Mouse (Mus musculus): ENCODE data around the gene Fbn1.
"Not testable (repeated sequence)": the region's sequence is repeated elsewhere in the genome, so short reads cannot be mapped to it uniquely, and the experiment has no call there.

The Fbn1 gene

GRCm38 (mm10) chr2:125285777-125286176 lies 222.0 kb downstream of the Fbn1 start:
- DNase-seq, result no peak

- DNase-seq, result no peak
These were observed 225.2 kb downstream of the Fbn1 start for GRCm38 (mm10) chr2:125282334-125283206.

- DNase-seq, result not testable (repeated sequence)
These were observed 227.8 kb downstream of the Fbn1 start for GRCm38 (mm10) chr2:125279995-125280394.

- DNase-seq, result no peak
These were observed 229.3 kb downstream of the Fbn1 start for GRCm38 (mm10) chr2:125278474-125278873.

GRCm38 (mm10) chr2:125276692-125277091 lies 231.1 kb downstream of the Fbn1 start:
- no peak for DNase-seq

GRCm38 (mm10) chr2:125275617-125276016 lies 232.2 kb downstream of the Fbn1 start:
- no peak for DNase-seq

GRCm38 (mm10) chr2:125268876-125269275 lies 238.9 kb downstream of the Fbn1 start:
- DNase-seq, result no peak

GRCm38 (mm10) chr2:125263753-125264152 lies 244.0 kb downstream of the Fbn1 start:
- DNase-seq, result no peak

- no peak for DNase-seq
These were observed 244.7 kb downstream of the Fbn1 start for GRCm38 (mm10) chr2:125263056-125263455.

- no peak for DNase-seq
These were observed 247.5 kb downstream of the Fbn1 start for GRCm38 (mm10) chr2:125260326-125260725.

- peak; percentile 51 for DNase-seq
These were observed 248.3 kb downstream of the Fbn1 start for GRCm38 (mm10) chr2:125259230-125260120.

- no peak for DNase-seq
These were observed 251.9 kb downstream of the Fbn1 start for GRCm38 (mm10) chr2:125255886-125256285.

- DNase-seq, result no peak
These were observed 253.2 kb downstream of the Fbn1 start for GRCm38 (mm10) chr2:125254630-125255029.

GRCm38 (mm10) chr2:125253699-125254098 lies 254.1 kb downstream of the Fbn1 start:
- DNase-seq, result no peak

- peak; percentile 57 for DNase-seq
These were observed 255.5 kb downstream of the Fbn1 start for GRCm38 (mm10) chr2:125252275-125252674.

- DNase-seq, result no peak
These were observed 256.0 kb downstream of the Fbn1 start for GRCm38 (mm10) chr2:125251781-125252180.

Data from kidney, adult 9 months (tissue).